Mouse (Mus musculus) heart, adult 18-20 months (tissue): ENCODE data around the gene Rpl13. TPM values are rescaled to one million over a fixed set of nuclear protein-coding genes. Genes with fewer than 3 reads are reported as not detected.
A peak's percentile ranks its signal among the peaks of the same experiment; 100 is the strongest.

Experiments
- DNase-seq, 2 experiments: peaks; one replicate each; pipeline ENCODE4 v3.0.0; 2021 to 2022; ENCODE audit warnings: mixed read lengths in 1 of 2
- total RNA-seq, 2 experiments: library from RNA; stranded (reverse); gene quantifications; 2 replicates each; pipeline ENCODE4 v1.2.3; 2021

Rpl13 gene
- total RNA-seq, 2 experiments from 2014 or later, result 462 to 489 TPM

- no peak for DNase-seq
Measured at GRCm38 (mm10) chr8:123108010-123108409, 5.9 kb downstream of the Rpl13 start.

- no peak for DNase-seq
Measured at GRCm38 (mm10) chr8:123108953-123109352, 6.8 kb downstream of the Rpl13 start.

GRCm38 (mm10) chr8:123110649-123111048 lies 8.5 kb downstream of the Rpl13 start:
- peak; percentile 55 to 74 for DNase-seq

- no peak for DNase-seq
Measured at GRCm38 (mm10) chr8:123112892-123113291, 10.7 kb downstream of the Rpl13 start.

- DNase-seq, result no peak
Measured at GRCm38 (mm10) chr8:123113908-123114469, 11.8 kb downstream of the Rpl13 start.

GRCm38 (mm10) chr8:123114644-123115043 lies 12.5 kb downstream of the Rpl13 start:
- DNase-seq, result no peak

- no peak for DNase-seq
Measured at GRCm38 (mm10) chr8:123117127-123117731, 15.1 kb downstream of the Rpl13 start, which contains the start of gene Cpne7. Gene Cpne7 (plus strand): TSS chr8:123117374.

- no peak for DNase-seq
Measured at GRCm38 (mm10) chr8:123117744-123118143, 15.6 kb downstream of the Rpl13 start.

GRCm38 (mm10) chr8:123122059-123122458 lies 19.9 kb downstream of the Rpl13 start:
- DNase-seq, result no peak

- no peak for DNase-seq
Measured at GRCm38 (mm10) chr8:123122670-123123069, 20.5 kb downstream of the Rpl13 start.

- no peak for DNase-seq
Measured at GRCm38 (mm10) chr8:123126193-123126816, 24.2 kb downstream of the Rpl13 start.

GRCm38 (mm10) chr8:123131041-123131440 lies 28.9 kb downstream of the Rpl13 start:
- peak in 1 of 2 experiments; percentile 39 for DNase-seq

- no peak for DNase-seq
Measured at GRCm38 (mm10) chr8:123132953-123133352, 30.8 kb downstream of the Rpl13 start.

- DNase-seq, result no peak
Measured at GRCm38 (mm10) chr8:123134149-123134713, 32.1 kb downstream of the Rpl13 start.

- no peak for DNase-seq
Measured at GRCm38 (mm10) chr8:123135406-123135805, 33.3 kb downstream of the Rpl13 start.

- no peak for DNase-seq
Measured at GRCm38 (mm10) chr8:123135806-123136205, 33.7 kb downstream of the Rpl13 start.

GRCm38 (mm10) chr8:123136287-123136686 lies 34.1 kb downstream of the Rpl13 start:
- peak; percentile 49 to 78 for DNase-seq

GRCm38 (mm10) chr8:123137645-123138077 lies 35.5 kb downstream of the Rpl13 start:
- peak; percentile 47 to 48 for DNase-seq

- DNase-seq, result no peak
Measured at GRCm38 (mm10) chr8:123138741-123139140, 36.6 kb downstream of the Rpl13 start.

- DNase-seq, result peak; percentile 94 to 95
Measured at GRCm38 (mm10) chr8:123141741-123142462, 39.8 kb downstream of the Rpl13 start.

- peak; percentile 66 to 68 for DNase-seq
Measured at GRCm38 (mm10) chr8:123145279-123145678, 43.1 kb downstream of the Rpl13 start.

- DNase-seq, result peak; percentile 55 to 74
Measured at GRCm38 (mm10) chr8:123146390-123146789, 44.2 kb downstream of the Rpl13 start.
